Mouse (Mus musculus) ES-Bruce4 (cell line): Measurements from ENCODE around the gene Gpatch2.

Experiments used
- CTCF ChIP-seq: IDR thresholded peaks from one replicate; pipeline ENCODE4 v1.8.1; 2011; ENCODE audit warnings: low read depth, low read length
- EP300 ChIP-seq: IDR thresholded peaks from 2 replicates; pipeline ENCODE4 v1.6.1; 2011; ENCODE audit warnings: low read depth, low read length; ENCODE audit not compliant: insufficient read depth

GRCm38 (mm10) chr1:187303221-187303620 lies 87.9 kb downstream of the Gpatch2 start:
- TF ChIP-seq EP300 (no peak), CTCF (no peak)
